Mouse (Mus musculus) kidney, adult 8-10 months (tissue): Measurements from ENCODE around the gene Utrn.
A peak's percentile ranks its signal among the peaks of the same experiment; 100 is the strongest.
"Not testable (repeated sequence)": the region's sequence is repeated elsewhere in the genome, so short reads cannot be mapped to it uniquely, and the experiment has no call there.

Experiments used
- DNase-seq, 2 experiments: peaks; one replicate each; pipeline ENCODE4 v3.0.0; 2022

Utrn gene

GRCm38 (mm10) chr10:12658023-12658744, 211.0 kb downstream of the Utrn start:
- DNase-seq = no peak

- DNase-seq = no peak
These were observed 216.2 kb downstream of the Utrn start for GRCm38 (mm10) chr10:12652988-12653387.

GRCm38 (mm10) chr10:12646119-12646518, 223.0 kb downstream of the Utrn start:
- DNase-seq = no peak

- no peak for DNase-seq
These were observed 225.8 kb downstream of the Utrn start for GRCm38 (mm10) chr10:12643336-12643735.

GRCm38 (mm10) chr10:12639638-12640037, 229.5 kb downstream of the Utrn start:
- no peak for DNase-seq

- peak; percentile 12 to 30 for DNase-seq
These were observed 235.2 kb downstream of the Utrn start for GRCm38 (mm10) chr10:12633965-12634364.

GRCm38 (mm10) chr10:12630933-12631332, 238.2 kb downstream of the Utrn start:
- no peak for DNase-seq

GRCm38 (mm10) chr10:12618397-12618796, 250.8 kb downstream of the Utrn start:
- DNase-seq = no peak

- no peak for DNase-seq
These were observed 253.4 kb downstream of the Utrn start for GRCm38 (mm10) chr10:12615723-12616122.

GRCm38 (mm10) chr10:12614465-12615199, 254.5 kb downstream of the Utrn start:
- no peak for DNase-seq

GRCm38 (mm10) chr10:12612235-12612863, 256.8 kb downstream of the Utrn start:
- DNase-seq = no peak

GRCm38 (mm10) chr10:12609896-12610295, 259.3 kb downstream of the Utrn start:
- no peak for DNase-seq

- no peak for DNase-seq
These were observed 260.5 kb downstream of the Utrn start for GRCm38 (mm10) chr10:12608634-12609033.

- DNase-seq = not testable (repeated sequence)
These were observed 262.0 kb downstream of the Utrn start for GRCm38 (mm10) chr10:12607180-12607579.

GRCm38 (mm10) chr10:12595379-12595778, 273.8 kb downstream of the Utrn start:
- DNase-seq = no peak

- DNase-seq = no peak
These were observed 274.2 kb downstream of the Utrn start for GRCm38 (mm10) chr10:12594958-12595357.

- DNase-seq = no peak
These were observed 276.1 kb downstream of the Utrn start for GRCm38 (mm10) chr10:12593071-12593470.

- peak; percentile 29 to 32 for DNase-seq
These were observed 277.2 kb downstream of the Utrn start for GRCm38 (mm10) chr10:12591946-12592345.

GRCm38 (mm10) chr10:12588051-12588450, 281.1 kb downstream of the Utrn start:
- DNase-seq = no peak

GRCm38 (mm10) chr10:12587318-12587717, 281.8 kb downstream of the Utrn start:
- no peak for DNase-seq

- DNase-seq = no peak
These were observed 282.3 kb downstream of the Utrn start for GRCm38 (mm10) chr10:12586825-12587224.

- DNase-seq = no peak
These were observed 283.0 kb downstream of the Utrn start for GRCm38 (mm10) chr10:12586200-12586599.

- no peak for DNase-seq
These were observed 285.7 kb downstream of the Utrn start for GRCm38 (mm10) chr10:12583473-12583872.

GRCm38 (mm10) chr10:12579048-12579447, 290.1 kb downstream of the Utrn start:
- DNase-seq = peak in 1 of 2 experiments; percentile 5
